Mouse (Mus musculus): ENCODE data around the gene Ncoa7.

GRCm38 (mm10) chr10:30709846-30710403, 93.2 kb downstream of the Ncoa7 start:
- TF ChIP-seq CTCF (IDR thresholded peaks at IDR 0.05; ENCODE audit: extremely low read depth, insufficient read length, insufficient replicate concordance, low read depth, low read length) (no peak), POLR2A (IDR thresholded peaks at IDR 0.05; ENCODE audit: low read depth, low read length) (no peak)

Data from small intestine, adult 2 months (tissue).